Mouse (Mus musculus) ES-CJ7 (cell line): ENCODE data around the gene Sirpb1a.
"Not testable (repeated sequence)": the region's sequence is repeated elsewhere in the genome, so short reads cannot be mapped to it uniquely, and the experiment has no call there.

ENCODE experiments used
- DNase-seq: peaks from one replicate; pipeline ENCODE4 v3.0.0; 2011; ENCODE audit warnings: low read depth, low spot score

The Sirpb1a gene

DNA sequence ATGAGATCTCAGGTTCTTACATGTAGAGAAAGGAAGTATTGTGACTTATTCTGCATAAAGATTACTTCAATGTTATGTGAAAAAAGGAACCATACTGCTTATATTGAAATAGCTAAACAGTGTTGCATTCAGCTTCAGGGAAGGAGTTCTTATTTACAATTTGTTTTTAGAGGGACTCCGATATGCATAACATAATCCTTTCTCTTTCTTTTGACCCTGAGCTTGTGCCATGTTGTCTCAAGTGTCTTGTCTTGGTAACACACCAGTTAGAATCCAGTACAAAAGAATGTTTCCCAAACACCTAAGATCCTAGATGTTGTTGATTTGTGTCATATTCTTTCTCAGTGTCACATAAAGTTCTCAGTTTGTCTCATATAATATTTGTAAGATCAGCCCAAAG lies at the start of gene Sirpb1a:
Sirpb1a (minus strand) TSS at position 74 of the 400 bp plus-strand sequence.
- DNase-seq = not testable (repeated sequence)

DNA sequence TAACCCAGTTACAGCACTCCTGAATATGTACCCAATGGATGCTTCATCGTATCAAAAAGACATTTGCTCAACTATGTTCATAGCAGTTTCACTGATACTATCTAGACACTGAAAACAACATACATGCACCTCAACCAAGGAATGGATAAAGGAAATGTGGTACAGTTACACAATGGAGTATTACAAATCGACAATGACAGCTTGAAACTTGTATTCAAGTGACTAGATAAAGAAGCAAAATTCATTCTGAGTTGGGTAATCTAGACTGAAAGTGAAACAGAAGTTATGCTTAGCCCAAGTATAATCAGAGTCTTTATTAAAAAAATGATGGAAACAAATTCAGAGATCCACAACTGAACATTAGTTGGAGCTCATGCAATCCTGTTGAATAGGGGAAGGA lies 48.5 kb upstream of the Sirpb1a start:
- not testable (repeated sequence) for DNase-seq

DNA sequence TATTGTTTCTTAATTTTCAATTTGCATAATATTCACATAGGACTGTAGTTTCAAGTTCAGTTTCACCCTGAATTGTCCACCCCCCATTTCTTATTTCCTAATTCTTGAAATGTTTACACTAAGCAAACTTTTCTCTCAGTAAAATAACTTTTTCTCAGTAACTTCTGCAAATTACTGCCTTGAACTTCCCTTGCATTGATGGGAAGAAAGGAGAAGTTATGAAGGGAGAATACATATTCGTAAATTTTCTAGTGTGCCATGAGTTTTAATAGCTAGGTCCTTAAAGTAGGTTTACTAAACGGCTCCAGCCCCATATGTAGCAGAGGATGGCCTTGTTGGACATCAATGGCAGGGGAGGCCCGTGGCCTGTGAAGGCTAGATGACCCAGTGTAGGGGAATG lies 43.8 kb upstream of the Sirpb1a start:
- DNase-seq = not testable (repeated sequence)

DNA sequence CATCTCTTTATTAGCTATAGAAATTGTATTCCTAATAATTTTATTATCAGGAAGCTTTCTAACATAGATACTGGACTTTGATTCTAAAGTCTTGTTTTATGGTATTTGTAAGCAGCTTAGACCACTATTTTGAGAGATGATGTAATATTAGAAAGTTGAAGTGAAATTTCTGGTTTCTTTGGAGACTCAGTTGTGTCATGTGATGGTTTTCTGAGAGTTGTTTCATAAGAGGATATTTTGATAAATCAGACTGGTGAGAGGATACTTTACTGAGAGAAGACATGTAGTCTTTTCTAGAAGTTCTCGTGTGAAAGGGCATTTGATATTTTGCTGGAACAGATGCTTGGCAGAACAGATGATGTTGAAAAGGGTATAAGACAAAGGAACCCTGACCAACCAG lies 17.6 kb upstream of the Sirpb1a start:
- not testable (repeated sequence) for DNase-seq

DNA sequence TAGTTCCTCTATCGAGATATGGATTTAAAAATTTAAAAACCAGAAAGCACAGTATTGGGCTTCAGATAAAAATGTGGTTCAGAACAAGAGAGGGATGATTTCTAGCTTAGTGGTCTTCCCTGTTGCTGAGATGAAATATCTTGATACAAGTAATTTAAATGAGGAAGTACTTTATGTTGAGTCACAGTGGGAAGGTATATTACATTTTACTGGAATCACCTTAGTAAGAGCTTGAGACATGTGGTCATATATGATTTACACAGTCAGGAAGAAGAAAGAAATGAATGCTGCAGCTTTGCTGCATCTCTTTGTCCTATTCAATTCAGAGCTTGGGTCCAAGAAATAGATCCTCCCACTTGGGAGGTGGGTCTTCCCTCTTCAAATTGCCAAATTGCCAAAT lies 13.5 kb upstream of the Sirpb1a start:
- not testable (repeated sequence) for DNase-seq

DNA sequence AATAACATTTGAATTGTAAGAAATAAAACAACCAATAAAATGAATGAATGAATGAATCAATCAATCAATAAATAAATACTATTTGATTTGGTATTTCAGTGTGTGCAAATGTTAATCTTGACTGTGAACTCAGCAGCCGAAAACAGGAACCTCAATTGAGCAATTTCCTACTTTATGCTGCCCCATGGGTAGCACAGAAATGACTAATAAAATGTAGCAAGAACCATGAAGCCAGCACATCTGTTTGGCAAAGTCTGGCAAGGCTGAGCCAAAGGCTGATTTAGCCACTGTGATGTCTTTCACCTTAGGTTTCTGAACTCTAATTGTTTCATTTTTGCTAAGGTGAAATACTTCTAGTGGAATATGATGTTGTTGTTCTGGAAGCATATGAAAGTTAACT lies 1.6 kb upstream of the Sirpb1a start:
- DNase-seq = no peak

DNA sequence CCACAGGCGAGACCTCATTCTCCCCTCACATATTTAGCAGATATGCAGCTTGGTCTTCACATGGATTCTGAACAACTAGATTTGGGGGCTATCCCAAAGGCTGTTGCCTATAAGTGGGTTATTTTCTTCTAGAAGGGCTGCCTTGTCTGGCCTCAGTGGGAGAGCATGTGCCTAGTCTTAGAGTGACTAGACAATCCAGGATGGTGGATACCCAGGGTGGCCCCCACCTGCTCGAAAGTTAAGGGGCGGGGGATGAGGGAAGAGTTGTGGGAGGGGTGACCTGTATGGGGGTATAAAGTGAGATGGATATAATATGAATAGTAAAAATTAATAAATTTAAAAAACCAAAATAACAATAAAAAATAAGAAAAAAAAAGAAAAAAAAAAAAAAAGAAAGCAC lies 70.6 kb downstream of the Sirpb1a start:
- not testable (repeated sequence) for DNase-seq

DNA sequence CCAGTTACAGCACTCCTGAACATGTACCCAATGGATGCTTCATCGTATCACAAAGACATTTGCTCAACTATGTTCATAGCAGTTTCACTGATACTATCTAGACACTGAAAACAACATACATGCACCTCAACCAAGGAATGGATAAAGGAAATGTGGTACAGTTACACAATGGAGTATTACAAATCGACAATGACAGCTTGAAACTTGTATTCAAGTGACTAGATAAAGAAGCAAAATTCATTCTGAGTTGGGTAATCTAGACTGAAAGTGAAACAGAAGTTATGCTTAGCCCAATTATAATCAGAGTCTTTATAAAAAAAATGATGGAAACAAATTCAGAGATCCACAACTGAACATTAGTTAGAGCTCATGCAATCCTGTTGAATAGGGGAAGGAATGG lies 76.0 kb downstream of the Sirpb1a start:
- DNase-seq = not testable (repeated sequence)

DNA sequence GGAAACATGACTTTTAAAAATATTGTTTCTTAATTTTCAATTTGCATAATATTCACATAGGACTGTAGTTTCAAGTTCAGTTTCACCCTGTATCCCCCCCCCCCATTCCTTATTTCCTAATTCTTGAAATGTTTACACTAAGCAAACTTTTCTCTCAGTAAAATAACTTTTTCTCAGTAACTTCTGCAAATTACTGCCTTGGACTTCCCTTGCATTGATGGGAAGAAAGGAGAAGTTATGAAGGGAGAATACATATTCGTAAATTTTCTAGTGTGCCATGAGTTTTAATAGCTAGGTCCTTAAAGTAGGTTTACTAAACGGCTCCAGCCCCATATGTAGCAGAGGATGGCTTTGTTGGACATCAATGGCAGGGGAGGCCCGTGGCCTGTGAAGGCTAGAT lies 80.7 kb downstream of the Sirpb1a start:
- DNase-seq = not testable (repeated sequence)

DNA sequence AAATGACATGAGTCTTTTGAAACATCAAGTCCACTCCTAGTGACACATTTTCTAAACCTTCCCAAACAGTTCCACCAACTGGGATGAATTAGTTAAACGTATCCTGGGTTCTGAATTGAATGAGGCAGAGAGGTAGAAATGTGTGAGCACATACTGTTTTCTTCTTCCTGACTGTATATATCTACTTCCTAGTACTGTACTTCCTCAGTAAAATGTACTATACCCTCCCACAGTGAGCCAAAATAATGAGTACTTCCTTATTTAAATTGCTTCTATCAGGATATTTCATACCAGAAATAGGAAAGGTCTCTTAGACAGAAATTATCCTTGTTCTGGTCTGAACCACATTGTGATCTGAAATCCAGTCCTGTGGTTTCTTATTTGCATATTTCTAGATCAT lies 86.0 kb downstream of the Sirpb1a start:
- DNase-seq = no peak

DNA sequence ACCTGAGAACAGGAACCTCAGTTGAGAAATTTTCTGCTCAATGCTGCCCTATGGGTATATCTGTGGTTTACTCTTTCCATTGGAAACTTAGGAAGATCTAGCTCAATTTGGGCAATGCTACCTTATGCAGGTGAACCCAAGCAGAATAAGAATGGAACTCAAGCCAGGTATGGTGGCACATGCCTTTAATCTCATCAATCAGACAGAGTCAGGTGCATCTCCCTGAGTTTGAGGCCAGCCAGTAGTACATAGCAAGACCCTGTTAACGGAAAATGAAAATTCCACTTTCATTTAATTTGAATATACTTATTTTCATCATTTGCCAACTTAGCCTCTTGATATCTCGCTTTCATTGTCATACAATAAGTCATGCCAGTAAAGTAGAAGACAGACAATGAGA lies 92.1 kb downstream of the Sirpb1a start:
- no peak for DNase-seq

DNA sequence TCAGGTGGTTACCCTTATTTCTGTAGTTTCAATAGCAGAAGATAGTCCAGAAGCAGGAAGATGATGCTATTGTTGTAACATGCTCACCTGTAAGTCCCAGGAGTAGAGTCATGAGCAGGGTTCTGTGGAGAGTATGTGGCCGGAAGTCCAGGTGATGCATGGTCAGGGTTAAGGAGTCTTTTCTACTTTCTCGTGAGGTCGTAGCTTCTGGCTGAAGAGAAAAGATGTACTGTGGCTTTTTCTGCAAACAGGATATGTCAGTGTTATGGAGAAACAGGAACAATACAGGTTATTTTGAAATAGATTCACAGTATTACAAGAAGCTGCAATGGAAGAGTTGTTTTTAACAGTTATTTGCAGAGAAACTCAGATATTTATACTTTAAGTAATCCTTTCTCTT lies 94.3 kb downstream of the Sirpb1a start, which contains the start of gene Gm9733:
Gm9733 (minus strand) TSS at position 240 of the 400 bp plus-strand sequence.
- no peak for DNase-seq

DNA sequence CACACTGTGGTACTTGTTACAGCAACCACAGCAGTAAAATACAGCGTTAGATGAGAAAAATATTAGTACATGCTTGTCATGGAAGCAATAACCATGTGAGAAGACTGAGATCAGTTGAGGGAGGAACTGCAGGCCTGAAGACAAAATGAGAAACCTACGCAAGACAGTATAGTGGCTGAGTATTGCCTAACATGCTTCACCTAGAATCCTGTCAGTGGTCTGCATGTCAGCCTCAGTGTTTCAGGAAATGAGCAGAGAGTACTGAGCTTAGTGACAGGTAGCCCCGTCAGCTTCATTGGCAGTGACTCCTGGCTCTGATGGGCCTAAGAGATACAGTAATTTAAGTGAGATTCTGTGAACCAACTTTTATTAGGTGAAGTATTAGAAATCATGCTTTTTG lies 94.8 kb downstream of the Sirpb1a start:
- no peak for DNase-seq

DNA sequence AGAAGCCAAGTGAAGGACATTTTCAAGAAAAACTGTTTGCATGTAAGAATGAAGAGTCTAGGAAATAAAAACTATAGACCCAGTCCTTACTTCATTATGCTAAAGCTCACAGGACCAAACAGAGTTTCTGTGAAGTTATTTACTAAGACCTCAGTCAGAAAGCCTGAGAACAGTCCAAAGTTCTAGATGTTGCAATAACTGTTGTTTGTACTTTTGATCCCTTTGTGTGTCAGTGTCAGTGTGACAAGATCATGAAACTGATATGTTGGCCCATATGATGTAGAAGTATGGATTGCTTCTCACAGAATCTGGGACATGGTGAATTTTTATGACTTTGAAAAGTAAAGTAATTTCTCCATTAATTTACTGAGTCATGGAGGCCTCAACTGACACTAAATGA lies 96.8 kb downstream of the Sirpb1a start:
- DNase-seq = no peak
